Mouse (Mus musculus) right cerebral cortex, postnatal 14 days (tissue): ENCODE measurements around the gene Igsf9.

Experiments used
- DNase-seq: peaks from one replicate; pipeline ENCODE4 v3.0.0; 2022

Igsf9 gene

DNA sequence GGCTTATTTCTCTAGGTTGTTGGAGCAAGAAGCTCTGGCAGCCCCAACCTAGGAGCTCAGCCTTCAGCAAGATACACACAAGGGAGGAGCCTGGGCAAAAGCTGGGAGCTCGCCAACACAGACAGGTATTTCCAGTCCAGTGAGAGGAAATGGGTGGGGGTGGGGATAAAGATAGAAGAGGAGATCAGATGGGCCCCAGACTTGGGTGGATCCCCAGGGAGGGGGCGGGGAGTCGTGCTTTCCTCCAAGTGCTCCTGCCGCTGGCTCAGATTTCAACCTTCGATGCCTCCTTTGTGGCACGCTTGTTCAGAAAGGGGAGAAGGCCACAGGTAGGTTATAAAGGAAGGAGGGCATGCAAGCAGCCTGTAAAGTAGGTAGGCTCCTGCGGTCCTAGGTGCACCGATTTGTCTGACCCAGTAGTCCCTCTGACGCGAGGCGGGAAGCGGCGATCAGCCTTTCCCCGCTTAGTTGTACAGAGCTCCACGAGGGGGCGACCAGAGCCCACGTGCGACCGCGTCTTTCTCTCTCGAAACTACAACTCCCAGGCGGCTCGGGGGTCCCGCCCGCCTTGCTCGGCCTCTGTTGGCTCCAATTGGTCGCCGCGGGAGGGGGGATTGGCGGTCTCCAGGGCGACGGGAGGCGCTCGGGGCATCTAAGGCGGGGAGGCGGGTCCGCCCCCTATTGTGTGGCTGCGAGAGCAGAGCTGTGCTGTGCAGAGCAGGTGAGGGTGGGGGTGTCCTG, at the start of gene Igsf9:
Igsf9 (plus strand) TSS at position 249 of the 741 bp plus-strand sequence.
- DNase-seq, result peak; percentile 96

DNA sequence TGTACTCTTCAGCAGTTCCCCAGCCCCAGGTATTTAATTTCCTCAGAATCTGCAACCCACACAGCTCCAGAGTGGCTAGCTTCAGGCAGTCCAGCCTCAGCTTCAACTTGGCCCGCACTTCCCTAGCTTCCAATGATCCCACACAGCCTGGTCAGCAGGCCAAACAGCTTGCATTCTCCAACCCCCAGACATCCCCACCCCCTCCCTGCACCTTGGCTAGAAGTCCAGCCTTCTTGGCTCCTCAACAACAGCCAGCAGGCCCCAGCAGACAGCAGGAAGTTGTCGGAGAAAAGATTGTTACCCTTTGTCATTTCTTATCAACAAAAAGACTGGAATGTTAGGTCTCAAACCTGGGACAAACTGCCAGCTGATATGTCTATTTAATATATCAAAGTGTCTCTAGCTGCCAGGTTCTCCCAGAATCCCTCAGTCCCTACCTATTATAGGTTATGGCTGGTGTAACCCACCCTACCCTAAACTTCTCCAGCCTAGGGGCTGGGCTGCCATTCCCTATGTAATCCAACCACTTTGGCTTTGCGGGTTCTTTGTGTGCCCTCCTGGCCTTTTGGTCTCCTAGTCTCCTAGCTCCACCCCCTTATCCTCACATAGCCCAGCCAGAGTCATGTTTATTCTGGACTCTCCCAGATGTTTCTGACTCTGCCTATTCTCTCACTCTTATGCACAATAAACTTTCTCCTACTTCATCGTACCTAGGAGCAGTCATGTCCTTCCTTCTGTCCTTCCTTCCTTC, 49.6 kb upstream of the Igsf9 start:
- no peak for DNase-seq

DNA sequence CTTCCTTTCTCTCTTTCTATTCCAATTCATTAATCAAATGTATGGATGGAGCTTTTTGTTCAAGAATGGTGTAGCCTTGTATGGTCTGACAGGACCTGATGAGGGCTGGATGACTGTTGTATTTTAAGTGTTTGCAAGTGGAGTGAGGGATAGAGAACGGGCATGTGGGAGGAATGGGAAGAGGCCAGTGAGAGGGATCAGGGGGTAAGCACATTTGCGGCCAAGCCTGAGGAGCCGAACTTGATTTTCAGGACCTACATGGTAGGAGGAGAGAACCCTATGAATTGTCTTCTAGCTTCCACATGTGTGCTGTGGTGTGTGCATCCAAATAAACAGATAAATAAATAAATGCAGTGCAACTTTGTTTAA, 49.0 kb upstream of the Igsf9 start:
- DNase-seq, result no peak

DNA sequence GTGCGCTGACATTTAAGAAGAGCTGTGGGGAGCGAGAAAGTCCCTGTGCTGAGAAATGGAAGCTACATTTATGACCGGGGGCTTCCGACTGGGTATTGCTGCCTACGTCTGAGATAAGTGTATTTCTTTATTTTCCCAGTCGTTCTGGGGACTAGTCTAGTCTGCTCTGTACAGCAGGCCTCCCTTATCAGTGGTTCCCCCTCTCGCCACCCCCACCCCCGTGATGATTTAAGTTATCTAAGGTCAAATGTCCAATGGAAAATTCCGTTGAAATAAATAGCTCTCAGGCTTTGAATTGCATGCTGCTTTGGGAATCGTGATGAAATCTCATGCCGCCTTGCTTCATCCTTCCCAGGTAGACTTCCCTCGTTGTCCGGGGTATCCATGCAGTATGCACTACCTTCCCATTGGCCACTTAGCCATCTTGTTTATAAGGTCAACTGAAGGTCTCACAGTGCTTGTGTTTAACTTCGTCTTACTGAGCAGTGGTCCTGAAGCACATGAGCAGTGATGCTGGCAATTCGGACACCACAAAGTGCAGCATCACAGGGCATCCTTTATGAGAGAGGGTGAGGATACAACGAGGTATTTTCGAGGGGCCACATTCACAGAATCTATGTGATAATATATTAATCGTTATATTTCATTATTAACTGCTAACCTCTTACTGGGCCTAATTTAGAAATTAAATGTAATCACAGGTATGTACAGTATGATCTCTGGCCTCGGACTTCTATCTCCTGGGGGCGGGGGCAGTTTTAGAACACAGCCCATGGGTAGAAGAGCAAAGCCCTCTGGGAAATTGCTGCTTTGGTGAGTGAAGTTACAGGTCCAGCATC, 48.4 kb upstream of the Igsf9 start:
- no peak for DNase-seq

DNA sequence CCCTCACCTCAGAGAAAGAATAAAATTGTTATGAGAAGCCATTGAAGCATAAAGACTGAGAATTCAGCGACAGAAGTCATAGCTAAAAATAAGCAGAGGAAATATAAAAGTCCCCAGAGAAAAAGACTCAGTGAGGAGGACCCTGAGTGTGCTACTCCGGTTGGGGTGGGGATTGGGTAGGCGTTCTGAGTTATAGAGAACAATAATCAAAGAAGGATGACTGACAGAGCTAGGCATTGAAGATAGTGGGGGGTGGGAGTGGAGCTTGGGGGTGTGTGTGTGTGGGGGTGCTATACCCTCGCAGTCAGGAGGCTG, 47.8 kb upstream of the Igsf9 start:
- no peak for DNase-seq

DNA sequence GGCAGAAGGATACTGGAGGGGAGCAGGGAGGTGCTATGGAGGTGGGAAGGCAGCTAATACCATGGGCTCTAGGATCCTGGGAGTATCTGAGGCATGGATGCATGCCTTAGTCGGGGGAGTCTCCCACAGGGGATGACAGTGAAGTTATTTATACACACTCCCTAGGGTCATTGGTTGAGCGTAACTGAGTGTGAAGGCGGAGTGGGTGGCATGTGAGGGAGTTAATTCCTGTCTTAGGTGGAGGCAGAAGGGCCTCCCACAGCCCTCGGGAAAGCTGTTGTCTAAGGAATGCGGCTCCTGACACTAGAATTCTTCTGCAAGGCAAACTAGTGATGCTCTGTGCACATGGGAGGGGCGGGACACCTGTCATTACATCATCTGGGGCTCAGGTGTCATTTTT, 44.8 kb upstream of the Igsf9 start:
- no peak for DNase-seq

DNA sequence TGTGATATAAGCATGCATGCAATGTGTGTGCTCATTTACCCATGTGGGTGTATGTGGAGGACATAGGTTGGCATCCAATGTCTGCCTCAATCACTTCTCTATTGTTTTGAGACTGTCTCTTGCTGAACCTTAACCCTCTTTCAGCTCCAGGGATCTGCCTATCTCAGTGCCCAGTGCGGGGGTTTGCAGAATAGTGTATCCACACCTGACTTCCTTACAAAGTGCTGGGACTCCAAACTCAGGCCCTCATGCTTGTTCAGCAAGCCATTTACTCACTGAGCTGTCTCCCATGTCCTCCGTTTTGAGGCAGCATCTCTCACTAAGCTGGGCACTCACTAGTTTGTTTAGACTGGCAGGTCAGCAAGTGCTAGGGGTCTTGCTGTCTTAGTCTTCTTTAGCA, 43.0 kb upstream of the Igsf9 start:
- no peak for DNase-seq

DNA sequence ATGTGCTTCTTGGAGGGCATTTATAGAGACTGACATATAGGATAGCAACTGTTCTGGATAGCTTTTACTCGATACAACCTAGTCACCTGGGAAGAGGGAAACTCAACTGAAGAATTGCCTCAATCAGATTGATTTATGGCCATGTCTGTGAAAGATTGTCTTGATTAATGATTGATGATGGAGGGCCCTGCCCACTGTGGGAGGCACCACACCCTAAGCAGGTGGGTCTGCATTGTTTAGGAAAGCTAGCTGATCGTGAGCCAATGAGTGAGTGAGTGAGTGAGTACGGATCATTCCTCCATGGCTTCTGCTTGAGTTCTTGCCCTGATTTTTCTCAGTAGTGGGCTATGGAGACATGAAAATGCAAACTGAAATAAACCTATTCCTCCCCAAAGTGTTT, 41.1 kb upstream of the Igsf9 start:
- no peak for DNase-seq

DNA sequence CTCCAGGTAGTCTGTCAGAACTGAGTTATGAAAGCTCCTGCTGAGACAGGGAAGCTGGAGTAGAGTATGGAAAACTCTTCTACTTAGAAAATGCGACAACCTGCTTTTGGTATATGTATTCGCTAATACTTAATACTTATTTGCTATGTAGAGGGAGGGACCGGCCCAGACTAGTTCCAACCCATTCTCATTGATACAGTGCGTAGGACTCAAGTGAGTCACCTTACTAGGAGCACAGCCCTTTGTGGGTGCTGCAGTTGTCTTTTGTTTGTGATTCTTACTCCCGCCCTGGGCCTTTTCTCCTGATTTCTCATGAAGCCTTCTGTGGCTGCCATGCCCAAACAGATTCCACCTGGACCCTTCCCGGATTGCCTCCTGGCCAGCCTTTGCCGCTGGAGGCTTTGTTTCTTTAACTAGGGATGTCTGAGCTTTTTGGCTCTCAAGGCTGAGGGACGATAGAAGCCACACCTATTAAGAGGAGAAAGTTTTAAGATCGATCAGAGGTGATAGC, 39.6 kb upstream of the Igsf9 start:
- no peak for DNase-seq

DNA sequence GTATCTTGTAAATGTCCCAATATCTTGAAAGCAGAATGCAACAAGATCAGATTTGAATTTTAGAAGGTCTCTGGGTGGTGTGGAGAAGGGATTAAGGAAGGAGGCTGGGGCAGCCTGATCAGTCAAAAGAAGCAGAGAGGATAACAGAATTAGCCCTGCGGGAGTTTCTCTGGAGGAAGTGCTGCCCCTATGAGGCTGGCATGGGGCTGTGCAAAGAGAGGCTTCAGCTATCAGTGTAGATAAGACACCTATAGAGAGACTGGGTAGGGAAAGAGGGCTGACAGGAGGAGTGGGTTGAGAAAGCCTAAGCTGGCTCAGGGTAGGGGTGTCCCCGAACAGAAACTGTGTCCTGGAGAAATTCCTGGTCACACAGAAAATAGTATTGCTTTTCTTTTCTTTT, 31.4 kb upstream of the Igsf9 start:
- DNase-seq, result no peak

DNA sequence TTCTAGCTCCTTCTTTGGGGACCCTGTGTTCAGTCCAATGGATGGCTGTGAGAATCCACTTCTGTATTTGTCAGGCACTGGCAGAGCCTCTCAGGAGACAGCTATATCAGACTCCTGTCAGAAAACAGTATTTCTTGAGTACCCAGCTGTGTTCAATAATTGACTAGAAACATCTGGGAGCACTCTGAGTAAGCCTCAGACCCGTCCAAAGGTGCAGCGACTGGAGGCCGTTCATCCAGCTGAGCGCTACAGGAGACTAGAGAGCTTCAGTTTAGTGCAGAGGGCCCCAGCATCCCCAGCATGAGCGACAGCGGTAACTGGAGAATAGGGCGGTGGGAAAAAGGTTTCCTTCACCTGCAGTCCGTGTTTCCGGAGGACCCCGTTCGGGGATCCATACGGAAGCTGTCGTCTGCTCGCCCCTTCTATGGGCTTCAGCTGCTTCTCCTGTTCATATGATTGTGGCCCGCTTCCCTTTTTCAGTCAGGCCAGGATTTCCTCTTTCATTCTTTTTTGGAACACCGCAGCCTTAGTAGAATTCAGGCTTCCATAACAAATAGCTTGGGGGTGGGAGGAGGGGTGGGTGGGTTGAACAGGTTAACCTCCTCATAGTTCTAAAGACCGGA, 30.6 kb upstream of the Igsf9 start:
- no peak for DNase-seq

DNA sequence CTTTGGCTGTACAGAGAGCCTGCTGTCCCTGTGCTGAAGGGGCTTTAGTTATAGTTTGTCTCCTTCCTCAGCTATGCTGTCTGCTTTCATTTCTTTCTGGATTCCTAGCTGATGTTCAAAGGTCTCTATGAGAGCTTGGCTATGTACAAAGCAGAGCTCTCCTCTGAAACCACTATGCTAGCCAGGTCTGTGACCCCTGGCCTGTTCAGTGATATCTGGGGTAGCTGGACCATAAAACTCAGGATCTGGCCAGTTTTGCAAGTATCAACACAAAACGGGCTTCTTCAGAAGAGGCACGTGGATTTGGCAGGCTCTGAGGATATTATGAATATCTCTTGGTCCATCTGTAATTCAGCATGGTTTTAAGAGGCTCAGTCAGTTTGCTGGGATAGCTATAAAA, 28.7 kb upstream of the Igsf9 start:
- no peak for DNase-seq

DNA sequence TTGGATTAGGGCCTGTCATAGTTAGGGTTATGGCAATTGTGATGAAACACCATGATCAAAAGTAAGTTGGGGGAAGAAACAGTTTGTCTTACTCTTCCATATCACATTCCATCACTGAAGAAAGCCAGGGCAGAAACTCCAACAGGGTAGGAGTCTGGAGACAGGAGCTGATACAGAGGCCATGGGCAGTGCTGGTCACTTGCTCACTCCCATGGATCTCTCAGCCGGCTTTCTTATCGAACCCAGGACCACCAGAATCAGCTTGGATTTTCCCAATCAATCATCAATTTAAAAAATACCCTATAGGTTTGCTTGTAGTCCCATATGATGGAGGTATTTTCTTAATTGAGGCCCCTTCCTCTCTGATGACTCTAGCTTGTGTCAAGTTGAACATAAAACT, 27.8 kb upstream of the Igsf9 start:
- no peak for DNase-seq

DNA sequence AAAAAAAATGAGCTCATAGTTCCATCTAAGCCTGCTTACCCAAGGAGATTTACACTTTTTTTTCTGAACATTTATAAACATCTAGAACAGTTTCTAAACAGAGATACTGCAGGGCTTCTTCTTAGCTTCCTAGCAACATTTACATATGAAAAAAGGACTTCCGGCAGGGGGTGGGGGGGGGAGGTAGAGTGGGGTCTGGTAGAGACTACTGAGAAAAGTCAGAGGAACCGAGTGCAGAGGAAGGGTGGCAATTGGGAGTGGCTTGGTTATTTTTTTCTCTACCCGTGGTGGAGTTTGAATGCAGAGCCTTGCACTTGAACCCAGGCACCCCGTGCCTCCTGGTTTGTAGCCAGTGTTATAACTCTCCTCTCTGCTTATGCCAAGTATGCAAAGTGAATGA, 26.2 kb upstream of the Igsf9 start:
- DNase-seq, result no peak

DNA sequence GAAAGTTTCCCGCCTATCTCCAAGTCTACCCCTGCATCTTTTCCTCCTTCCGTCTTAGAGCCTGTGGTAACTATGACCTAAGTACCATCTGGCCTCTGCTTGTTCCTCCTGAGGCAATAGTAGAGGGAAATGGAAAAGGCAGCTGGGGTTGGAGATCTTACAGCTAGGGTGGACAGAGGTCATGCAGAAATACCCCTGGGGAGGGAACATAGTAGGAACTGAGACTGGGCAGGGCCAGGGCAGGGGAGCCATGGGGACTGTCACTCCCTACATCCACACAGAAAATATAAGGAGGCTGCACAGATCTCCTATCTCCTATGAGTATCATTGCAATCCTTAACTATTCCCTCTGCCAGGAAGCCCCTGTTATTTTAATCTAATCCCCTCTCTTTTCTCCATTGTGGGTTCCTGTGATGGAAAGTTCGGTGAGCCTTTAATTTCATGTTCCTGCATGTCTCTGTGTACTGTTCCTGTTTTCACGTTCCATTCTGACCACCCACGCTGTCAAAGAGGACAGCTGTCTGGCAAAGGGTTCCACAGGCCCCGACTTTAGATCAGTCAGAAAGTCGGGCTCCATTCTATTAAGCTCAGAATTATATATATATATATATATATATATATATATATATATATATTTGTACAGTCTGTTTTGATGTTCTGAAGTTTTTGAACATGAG, 25.4 kb upstream of the Igsf9 start:
- DNase-seq, result no peak

DNA sequence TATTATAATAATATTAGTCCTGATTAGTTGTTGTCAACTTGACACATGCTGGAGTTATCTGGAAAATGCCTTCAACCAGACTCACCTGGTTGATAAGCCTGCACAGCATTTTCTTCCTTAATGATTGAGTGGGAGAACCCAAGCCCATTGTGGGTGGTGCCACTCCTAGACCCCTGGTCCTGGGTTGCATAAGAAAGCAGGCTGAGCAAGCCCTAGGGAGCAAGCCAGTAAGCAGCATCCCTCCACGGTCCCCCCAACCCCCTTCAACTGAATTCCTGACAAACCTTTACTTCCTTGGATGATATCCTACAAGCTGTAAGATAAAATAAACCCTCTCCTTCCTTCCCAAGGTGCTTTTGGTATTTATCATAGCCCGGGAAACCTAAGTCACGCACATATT, 24.4 kb upstream of the Igsf9 start:
- DNase-seq, result no peak

DNA sequence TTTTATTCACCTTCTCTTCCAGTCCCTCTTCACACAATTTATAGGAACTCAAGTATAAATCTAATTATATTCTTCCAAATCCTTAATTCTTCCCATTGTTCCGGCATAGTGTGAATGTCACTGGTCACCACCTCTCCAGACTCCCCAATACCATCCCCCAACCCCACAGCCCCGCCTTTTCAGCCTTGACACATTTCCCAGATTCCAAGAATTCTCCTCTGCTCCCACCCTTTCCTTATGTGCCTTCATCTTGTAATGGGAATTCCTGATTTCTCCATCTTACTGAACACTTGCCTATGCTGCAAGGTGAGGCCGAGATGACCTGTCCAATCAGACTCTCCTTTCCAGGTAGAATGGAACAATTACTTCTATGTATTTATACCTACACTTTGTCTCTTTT, 23.5 kb upstream of the Igsf9 start:
- no peak for DNase-seq

DNA sequence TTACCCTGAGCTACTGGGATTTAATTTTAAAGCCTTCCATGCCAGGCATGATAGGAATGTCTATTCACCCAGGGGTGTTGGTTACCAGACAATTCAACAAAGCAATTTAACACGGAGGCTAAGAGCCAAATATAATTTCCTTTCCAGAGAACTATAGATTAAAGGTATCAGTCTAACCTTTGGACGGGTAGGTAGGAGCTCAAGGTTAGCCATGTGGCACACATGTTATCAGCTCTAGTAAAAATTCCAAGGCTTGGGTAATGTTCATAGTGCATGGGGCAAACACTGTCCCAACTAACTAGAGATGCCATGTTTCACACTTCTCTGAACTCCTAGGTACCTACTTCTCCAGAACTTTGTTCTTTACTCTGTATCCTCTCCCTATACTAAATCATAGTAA, 20.0 kb upstream of the Igsf9 start:
- no peak for DNase-seq

DNA sequence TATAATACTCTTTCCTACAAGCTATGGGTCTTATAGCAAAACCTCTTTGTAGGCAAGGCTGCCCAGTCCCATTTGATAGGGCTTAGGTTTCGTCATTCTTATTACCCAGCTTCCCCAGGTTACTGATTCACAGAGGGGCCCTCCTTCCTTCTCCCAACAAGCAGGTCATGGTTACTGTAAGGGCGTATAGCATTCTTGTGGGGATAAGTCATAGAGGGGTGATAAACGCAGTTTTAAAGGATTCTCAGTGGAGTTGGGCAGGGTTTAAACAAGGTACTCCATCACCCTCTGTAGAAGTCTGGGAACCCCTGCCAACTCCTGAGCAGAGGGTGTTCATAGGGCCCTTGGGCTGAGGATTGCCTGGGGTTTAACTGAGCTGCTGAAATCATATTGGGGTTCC, 19.1 kb upstream of the Igsf9 start:
- no peak for DNase-seq

DNA sequence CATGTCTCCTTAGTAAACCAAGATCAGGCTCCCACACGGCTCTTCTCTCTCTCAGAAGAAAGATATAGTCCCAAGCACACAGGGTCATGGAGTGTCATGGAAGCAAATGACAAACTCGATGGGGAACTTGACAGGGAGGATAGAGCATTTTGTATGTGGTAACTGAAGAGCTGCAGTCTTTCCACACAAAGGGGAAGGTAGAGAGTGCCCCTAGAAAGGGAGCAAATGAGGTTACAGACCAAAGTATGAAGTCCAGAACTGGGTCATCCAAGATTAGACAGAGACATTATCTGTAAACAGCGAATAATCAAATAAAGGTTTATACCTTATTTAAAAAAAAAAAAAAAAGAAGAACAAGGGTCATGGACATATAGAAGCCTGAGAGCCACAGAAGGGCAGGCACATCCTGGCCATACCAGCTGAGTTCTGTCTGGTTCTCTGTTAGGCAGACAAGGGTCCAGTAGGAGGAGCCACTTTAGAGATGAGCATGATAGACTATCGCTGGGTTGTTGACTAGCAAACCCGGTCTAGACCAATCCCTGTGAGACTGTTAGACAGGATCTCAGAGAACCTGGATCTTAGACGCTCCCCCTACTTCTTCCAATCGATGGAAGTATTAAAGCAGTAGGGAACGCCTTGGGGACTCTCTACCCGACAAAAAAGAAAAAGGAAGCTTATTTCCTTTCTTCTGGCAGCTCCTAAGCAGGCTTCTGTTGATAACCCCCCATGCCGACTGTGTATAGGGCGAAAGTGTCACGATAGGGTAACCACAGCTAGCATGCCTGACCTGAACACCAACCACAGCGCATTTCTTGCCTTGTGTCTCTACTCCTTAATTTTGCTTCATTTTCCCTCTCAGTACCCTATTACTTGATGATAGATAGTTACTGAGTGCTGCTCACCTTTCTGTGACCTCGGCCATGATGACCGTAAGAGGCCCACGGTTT, 17.9 kb upstream of the Igsf9 start:
- DNase-seq, result no peak

DNA sequence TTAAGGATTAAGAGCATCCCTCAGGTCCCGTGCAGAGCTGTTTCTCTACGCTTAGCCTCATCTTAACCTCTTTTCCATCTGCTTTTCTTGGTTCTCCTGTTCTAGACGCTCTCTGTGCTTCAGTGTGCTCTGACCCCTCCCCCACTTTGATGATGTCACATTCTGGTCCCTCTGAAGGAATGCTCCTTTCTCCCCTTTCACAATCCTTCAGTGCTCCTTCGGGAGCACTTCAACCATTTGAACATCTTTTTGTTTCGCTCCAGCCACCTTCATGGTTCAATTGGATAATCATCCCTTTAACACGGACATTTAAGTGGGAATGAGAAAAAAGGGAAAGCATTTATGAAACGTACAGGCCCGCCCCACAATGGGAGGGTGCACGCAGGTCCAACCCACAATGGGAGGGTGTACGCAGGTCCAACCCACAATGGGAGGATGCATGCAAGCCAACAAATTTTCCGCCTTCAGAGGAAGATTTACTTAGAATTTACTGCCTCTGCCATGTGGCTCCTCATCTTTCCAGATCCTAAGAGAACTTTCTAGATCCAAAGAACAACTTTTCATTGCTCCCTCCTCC, 13.2 kb upstream of the Igsf9 start:
- no peak for DNase-seq
